Mouse (Mus musculus): ENCODE measurements around the gene Gnl2.
A peak's percentile ranks its signal among the peaks of the same experiment; 100 is the strongest.

The Gnl2 gene

DNA sequence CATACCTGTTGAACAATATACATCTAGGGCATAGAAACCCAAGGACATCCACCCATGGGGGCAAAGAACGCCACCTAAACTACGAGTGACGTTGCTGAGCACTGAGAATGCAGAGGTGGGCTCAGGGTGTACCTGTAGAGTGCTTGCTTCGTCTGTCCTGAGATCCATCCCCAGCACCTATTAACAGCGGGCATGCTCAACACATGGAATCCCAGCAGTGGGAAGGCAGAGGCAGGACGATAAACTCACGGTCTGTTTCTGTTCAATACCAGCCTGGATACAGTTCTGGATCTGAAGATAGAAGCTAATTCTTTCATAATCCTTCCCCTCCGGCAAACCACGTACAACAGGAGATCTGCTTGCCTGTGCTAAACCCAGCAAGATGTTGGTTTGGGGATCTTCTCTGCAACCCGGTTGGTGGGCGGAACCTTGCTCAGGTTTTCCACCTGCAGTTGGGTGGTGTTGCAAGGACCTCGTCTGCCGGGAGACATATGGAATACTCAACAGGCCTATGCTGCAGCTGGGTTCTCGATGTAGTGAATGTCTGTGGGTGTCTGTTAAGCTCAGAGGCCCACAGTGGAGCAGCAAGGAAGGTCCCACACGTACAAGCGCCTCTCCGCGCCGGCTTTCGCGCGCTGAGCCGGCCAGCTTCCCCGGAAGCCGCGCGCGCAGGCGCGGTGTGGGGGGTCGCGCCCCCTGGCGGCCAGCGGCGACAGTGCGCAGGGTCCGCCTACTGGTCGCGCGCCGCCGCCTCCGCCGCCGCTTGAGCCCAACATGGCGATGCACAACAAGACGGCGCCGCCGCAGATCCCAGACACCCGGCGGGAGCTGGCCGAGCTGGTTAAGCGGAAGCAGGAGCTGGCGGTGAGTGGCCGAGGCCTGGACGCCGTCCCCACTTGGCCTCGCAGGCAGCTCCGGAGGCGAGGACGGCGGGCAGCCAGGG is 68.3 kb downstream of the Gnl2 start, which contains the start of gene Meaf6:
TSS of gene Meaf6 (plus strand) at position 732 of the 943 bp plus-strand sequence.
- DNase-seq (ENCODE audit: low read depth, low spot score): peak; percentile 92

DNA sequence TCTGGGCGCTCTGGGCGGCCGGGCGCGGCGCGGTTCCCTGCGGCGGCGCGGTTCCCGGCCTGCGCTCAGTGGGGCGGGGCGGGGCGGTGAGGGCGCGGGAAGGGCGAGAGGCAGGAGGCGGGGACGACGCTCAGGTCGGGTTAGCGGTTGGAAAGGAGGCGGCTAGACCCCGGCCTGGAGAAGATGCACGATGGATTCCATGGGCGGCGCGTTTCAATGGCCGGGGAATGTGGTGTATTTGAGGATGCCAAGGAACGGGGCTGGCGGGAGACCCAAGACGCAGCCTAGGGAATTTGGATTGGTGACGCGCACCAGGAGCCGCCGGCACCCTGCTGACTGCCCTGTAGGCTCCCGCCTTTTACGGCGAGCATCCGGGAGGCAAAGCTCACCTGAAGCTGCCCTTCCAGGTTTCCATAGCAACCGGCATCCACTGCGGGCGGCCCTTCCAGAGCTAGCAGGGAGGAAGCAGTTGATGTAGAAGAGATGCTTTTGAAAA is 69.0 kb downstream of the Gnl2 start:
- DNase-seq (ENCODE audit: low read depth, low spot score): peak; percentile 71

GRCm38 (mm10) chr4:125093031-125093430 is 76.6 kb downstream of the Gnl2 start:
- no peak for DNase-seq (ENCODE audit: low read depth, low spot score)

DNA sequence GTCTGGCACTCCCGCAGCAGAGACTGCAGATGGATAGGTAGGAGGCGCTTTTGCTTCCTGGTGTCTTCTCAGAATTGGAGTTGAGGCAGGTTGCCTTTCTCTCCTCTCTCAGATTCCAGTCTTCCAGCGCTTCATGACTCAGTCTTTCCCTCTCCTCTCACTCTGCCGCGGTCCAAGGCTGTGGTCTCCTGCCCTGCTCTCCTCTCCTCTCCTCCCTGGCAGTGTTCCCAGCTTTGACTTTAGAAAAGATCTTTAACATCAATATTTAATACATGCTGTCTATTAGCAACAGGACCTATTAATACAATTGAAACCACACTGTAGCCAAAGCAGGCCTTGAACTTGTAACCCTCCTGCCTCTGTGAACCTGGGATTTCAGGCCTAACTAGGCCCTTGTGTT is 79.7 kb downstream of the Gnl2 start:
- DNase-seq (ENCODE audit: low read depth, low spot score): no peak

DNA sequence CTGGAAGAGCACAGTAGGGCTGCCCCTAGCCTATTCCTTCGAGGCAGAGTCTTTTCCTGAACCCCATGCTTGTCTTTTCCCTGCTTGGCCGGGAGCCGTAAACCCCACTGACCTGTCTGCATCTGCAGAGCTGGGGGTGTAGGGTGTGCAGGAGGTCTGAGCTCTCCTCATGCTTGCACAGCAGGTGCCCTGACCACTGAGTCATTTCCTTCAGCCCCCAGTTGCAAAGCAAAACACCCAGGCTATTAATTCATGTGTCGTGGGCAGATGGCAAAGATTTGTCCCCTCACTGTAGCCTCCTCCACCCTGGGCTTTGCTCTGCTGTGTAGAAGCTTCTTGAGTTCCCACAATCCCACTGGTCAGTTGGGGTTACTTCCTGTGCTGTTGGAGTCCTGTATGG is 81.0 kb downstream of the Gnl2 start:
- no peak for DNase-seq (ENCODE audit: low read depth, low spot score)

DNA sequence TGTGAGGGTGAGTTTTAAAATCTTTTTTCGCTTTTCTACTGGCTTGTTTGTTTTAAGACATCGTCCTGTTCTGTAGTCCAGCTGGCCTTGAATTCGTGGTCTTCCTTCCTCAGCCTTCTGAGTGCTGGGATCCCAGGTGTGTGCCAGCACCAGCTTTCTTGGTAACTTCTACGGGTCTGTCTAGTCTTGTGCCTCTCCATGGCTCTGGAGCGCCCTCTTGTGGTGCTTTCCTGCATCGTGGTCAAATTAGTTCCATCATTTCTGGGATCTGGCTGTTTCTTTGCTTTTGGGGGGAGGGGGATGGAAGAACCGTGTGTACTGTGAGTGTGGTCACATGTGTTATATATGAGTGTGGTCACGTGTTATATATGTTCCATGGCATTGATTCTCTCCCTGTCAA is 83.1 kb downstream of the Gnl2 start:
- peak; percentile 89 for DNase-seq (ENCODE audit: low read depth, low spot score)

DNA sequence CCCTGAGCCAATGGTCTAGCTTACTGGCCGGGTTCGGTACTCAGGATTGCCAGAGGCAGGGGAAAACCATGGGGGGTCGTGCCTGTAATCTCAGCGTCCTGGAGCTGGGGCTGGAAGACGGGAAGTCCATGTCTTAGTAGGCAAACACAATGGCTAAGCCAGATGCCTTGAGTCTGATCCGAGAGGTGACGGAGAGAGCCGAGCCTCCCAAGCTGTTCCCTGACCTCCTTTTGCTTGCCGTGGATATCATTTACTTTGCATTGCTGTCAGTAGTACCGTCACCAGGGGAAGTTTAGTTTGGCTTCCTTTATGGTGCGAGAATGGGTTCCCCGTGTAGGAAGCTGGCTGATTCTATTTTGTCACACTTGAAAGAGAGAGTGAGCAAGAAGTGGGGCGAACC is 84.9 kb downstream of the Gnl2 start:
- no peak for DNase-seq (ENCODE audit: low read depth, low spot score)

Measured in mesoderm, embryonic 11.5 days (tissue).